Mouse (Mus musculus) inflammation-experienced regulatory T-cells, adult 6 months (primary cell): Measurements from ENCODE around the gene 1810046K07Rik. TPM values are rescaled to one million over a fixed set of nuclear protein-coding genes. Genes with fewer than 3 reads are reported as not detected.

Source experiments
- ATAC-seq: one replicate; pipeline ENCODE4 v1.8.0; 2017
- polyA plus RNA-seq, 3 experiments: library from polyadenylated mRNA; unstranded; fragments of 100-300 nt; shearing (Covaris generic); gene quantifications; one replicate each; pipeline ENCODE4 v1.2.1; 2017

Gene 1810046K07Rik
- polyA plus RNA-seq, result under 1 TPM in 1 of 3 experiments, not detected in 2; 0.26 TPM

DNA sequence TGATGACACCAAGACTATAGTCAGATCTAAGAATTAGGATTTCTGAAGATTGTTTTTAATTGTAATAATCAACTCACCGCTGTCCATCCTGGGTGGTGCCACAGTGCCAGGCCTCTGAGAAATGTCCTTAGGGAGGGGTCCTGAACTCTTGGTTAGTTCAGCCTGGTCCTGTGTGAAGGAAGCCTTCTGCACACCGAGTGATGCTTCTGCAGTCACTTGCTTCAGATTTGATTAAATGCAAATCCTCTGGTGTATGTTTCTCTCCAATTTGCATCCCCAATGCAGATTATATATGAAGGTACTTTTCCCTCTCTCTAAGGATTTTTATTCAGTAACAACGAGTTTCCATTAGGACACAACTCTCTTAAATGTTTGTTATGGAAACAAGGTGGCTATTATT is at the start of gene 1810046K07Rik:
Gene 1810046K07Rik, minus strand, starts transcription at position 187 of the 400 bp plus-strand sequence.
- no peak for ATAC-seq

- ATAC-seq, result no peak
Observed at GRCm38 (mm10) chr9:51369560-51369959, 40.8 kb upstream of the 1810046K07Rik start.

- no peak for ATAC-seq
Observed at GRCm38 (mm10) chr9:51367124-51367523, 38.4 kb upstream of the 1810046K07Rik start.

- no peak for ATAC-seq
Observed at GRCm38 (mm10) chr9:51364059-51364458, 35.3 kb upstream of the 1810046K07Rik start.

DNA sequence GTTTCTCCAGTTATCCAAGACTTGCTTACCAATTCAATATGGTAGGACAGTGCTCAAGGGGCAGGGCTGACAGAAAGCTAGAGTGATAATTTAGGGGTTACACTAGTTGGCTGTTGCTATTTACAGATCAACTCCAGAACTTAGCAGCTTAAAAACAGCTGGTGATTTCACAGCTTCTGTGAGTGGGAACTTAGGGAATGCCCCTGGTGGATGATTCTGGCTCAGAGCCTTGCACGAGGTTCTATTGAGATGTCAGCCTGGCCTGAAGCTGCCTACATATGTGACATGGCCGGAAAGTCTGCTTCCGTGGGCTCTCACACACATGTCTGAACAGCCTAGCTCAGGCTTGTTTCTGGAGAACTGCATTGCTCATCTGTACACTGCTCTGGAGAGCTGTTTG is 24.8 kb upstream of the 1810046K07Rik start:
- no peak for ATAC-seq

DNA sequence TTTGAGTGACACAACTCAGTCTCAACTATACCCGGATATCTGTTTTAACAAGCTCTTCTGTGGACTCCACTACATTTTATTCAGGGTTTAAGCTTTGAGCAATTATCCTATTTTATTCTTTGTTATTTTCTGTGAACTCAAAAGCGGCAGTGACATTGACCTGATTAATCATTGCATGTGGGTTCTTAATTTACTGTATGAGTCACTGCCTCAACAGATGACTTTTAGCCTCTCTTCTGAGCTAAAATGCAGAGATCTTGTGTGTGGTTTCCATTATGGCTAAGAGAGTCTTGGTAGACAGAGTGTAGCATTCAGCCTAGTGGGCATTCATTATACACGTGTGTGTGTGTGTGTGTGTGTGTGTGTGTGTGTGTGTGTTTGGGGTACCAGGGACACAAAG is 24.2 kb upstream of the 1810046K07Rik start:
- ATAC-seq, result no peak

DNA sequence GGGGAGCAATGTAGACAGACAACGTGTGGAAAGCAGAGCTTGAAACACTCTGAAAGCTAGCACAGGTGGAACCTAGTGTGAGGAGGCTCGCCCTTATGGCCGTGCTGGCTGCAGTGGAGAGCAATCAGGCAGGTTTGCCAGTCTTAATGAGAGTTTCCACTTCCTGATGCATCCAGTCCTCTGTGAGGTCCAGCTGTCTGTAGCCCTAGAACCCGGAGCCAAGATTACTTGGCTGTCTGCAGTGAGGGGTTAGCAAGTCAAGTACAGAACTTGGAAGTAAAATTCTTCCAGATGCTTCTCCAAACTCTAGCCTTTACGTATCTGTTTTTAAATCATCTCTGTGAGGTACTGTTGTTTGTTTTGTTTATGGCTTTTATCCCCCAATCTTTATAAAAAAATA is 20.7 kb upstream of the 1810046K07Rik start:
- ATAC-seq, result no peak

DNA sequence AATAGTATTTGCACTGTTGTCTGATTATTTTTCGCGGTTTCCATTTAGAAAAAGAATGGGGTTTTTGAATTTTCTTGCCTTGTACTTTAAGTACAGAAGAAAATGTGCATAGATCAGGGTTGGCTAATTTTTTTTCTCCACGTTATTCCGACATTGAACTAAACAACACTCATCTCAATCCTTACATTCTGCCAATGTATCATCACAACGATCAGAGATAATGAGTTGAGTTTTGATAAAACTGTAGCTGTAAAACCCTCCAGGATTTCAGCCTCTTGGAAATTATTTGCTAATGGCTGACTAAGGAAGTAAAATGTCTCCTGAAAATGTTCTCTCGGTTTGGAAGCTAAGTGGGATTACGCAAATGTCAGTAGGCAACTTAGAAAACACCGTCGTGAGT is 17.1 kb upstream of the 1810046K07Rik start:
- ATAC-seq, result no peak

GRCm38 (mm10) chr9:51335294-51336010 is 6.7 kb upstream of the 1810046K07Rik start:
- peak; percentile 41 for ATAC-seq

DNA sequence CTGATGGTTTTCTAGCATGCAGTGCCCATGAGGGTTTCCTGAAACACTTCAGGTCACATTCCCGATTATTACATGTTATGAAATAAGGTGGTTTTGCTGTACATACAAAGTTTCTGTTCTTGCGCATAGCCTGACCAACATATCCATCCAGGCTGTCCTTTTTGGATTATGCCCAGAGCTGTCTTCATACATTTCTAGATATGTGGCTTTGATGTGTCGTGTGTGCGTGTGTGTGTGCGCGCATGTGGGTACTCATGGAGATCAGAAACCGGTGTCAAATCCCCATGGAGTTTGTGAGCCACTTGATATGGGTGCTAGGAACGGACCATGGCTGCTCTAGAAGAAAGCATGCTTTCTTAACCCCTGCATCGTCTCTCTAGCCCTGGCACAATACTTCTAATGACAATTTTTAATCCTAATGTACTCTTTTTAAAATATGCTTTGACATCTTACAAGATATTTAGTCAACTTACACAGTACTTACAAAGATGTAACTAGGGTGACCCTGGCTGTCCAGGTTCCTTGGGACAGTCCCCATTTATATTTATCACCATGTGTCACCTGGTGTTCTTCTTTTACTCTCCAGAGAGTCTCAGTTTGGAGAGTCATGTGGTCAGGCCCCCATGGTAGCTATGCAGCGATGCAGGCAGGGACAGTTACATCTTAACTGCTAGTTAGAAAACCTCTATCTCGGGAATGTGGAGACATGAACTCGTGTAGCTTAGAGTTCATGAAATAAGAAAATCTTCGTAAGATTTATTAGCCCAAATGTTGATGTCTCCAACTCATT is 2.9 kb upstream of the 1810046K07Rik start:
- ATAC-seq, result no peak

DNA sequence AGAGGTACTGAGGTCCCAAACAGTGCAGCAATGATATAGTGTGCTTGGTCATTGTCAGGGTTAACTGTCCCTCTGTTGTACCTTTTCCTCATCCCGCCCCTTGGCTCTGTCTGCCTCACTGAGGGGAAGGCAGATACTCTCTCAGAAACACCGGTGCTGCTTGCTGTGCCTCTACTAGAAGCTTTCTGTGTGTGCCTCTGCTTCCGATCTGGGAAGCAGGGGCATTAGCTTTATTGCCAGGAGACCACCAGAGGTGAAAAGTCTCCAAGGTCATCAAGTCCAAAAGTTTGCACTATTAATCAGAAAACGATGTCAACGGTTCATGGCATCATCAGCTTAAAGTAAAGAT is 1.2 kb downstream of the 1810046K07Rik start:
- no peak for ATAC-seq

DNA sequence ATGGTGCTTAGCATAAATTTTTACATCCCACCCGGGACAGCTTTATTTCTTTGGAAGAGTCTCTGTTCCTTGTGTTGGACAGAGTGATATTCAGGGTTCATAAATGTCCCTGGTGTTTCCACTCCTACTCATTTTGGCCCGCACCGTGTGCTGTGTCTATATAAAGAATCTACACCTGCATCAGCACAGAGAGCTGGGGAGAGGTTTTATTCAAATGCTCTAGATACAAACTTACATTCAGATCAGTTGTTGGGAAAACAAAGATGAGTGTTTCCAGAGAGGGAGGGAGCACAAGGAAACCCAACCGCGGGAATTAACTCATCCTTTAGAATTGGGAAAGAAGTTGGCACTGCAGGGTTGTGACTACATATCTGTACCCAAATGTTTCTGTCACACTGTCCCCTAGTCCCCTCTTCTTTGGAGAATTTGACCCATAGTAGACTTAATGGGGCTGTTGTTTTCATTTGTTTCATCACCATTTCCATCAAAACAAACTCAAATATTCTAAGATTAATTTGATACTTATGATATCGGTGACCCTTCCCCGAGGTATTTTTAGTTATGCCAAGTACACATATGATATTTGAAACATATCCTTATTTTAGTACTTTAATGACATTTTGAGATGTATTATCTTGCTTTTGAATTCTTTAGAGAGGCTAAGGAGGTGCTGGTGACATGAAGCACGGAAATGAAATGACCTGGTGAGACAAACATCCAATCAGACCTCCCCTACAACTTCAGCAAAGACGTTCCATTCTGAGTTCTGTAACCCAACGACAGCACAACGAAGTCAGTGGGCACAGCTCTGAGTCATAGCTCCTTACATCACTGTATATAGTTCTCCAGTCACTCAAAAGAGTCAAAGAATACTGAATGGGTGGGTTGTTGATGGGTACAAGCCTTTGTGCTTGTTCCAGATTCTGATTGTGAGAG is 1.8 kb downstream of the 1810046K07Rik start:
- no peak for ATAC-seq

DNA sequence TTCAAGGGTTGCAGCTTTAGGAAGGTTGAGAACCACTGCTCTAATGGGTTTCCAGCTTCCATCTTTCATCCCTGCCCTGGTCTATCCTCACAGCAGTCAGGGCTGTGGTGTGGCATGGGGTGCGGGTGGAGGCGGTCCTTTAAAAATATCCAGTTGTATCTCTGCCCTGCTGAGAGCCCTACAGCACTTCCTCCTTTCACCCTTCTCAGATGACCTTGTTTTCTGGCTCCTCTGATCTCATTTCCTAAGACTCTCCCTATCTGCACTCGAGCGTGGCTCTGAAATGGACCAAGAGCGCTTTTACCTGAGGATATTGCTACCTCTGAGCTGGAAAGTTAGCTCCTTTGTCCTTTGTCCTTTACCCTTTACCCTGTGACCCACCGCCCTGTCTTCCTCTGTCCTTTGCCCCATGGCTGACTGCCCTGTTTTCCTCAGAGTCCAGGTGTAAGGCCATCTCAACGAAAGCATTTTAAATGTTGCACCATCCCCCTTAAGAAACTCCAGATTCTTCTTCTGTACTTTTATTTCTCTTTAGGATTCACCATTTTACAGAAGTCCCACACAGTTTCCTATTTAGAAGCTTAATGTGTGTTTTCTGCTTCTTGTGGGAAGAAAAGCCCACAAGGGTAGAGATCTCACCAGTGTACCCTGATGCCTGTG is 4.2 kb downstream of the 1810046K07Rik start:
- ATAC-seq, result no peak

GRCm38 (mm10) chr9:51320096-51320495 is 8.6 kb downstream of the 1810046K07Rik start:
- ATAC-seq, result no peak

GRCm38 (mm10) chr9:51318246-51318645 is 10.5 kb downstream of the 1810046K07Rik start:
- ATAC-seq, result no peak

- no peak for ATAC-seq
Observed at GRCm38 (mm10) chr9:51317322-51317721, 11.4 kb downstream of the 1810046K07Rik start.

GRCm38 (mm10) chr9:51315402-51316063 is 13.2 kb downstream of the 1810046K07Rik start:
- ATAC-seq, result no peak

GRCm38 (mm10) chr9:51312554-51313317 is 16.0 kb downstream of the 1810046K07Rik start:
- ATAC-seq, result no peak

DNA sequence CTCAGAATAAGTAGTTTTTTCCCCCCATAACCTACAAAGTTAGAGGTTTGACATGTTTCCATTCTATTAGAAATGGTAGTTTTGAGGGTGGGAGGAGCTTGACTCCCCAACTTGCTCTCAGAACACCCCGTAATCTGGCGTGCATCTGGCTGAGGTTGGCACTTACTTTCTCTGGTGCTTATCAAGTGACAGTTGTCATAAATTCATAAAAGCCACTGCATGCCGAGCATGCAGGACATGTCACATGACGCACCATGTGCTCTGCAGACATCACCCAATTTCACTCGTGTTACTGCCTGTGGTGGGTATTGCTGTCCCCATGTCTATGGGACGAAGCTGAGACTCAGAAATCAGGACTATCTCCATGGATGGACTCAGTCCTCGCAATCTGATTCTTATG is 18.2 kb downstream of the 1810046K07Rik start:
- ATAC-seq, result no peak

GRCm38 (mm10) chr9:51306351-51306750 is 22.4 kb downstream of the 1810046K07Rik start:
- no peak for ATAC-seq

DNA sequence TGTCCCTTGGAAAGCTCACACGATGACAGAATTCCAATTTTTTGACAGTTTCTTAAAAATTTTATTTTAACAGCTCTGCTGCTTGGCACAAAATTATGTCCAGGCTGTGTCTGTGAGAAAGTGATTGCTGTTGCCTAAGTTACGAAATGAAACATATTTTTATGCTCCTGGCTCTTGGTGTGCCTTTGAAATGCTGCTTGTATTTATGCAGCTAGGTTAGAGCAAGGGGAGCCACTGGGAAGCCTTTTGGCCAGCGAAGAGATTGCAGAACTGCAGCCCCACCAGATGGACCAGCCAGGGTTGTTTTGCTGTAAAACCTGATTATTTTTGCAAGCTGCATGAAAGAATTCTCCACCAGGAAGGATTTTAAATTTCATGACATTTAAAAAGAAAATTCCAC is 23.6 kb downstream of the 1810046K07Rik start:
- ATAC-seq, result no peak
